Mouse (Mus musculus): ENCODE data around the gene Zmiz1.

- TF ChIP-seq MYOG (IDR thresholded peaks at IDR 0.05; ENCODE audit: control insufficient read depth, extremely low read depth, insufficient read length) (no peak), CEBPB (IDR thresholded peaks at IDR 0.05; ENCODE audit: low read depth) (no peak), CTCF (IDR thresholded peaks at IDR 0.05; ENCODE audit: control insufficient read depth, insufficient read depth, insufficient read length) (no peak), MYOD1 (IDR thresholded peaks at IDR 0.05; ENCODE audit: control insufficient read depth, insufficient read length, low read depth) (no peak), MAX (IDR thresholded peaks at IDR 0.05) (no peak)
Measured at GRCm38 (mm10) chr14:25499526-25499925, 40.5 kb downstream of the Zmiz1 start.

Measured in C2C12 (cell line).